Mouse (Mus musculus): ENCODE results near the gene Gpr149.

Gene Gpr149

DNA sequence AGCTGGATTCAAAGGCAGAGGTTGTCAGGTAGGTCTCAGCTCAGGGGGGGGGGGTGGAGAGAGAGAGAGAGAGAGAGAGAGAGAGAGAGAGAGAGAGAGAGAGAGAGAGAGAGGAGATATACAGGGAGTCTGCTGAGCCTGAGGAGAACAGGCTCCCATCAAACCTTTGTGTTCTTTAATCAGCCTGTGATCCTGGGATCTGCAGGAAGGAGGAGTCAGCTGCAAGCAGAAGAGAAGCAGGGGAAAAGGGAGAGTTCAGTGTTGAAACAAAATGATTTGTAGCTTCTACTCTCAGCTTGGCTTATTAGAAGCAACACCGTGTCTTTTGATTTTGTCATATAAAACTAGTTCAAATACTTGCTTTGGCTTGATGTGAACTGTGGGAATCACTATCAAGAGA, at the start of gene Gpr149:
TSS of gene Gpr149 (minus strand) at position 168 of the 400 bp plus-strand sequence.
- no peak for DNase-seq (ENCODE audit: low spot score)

DNA sequence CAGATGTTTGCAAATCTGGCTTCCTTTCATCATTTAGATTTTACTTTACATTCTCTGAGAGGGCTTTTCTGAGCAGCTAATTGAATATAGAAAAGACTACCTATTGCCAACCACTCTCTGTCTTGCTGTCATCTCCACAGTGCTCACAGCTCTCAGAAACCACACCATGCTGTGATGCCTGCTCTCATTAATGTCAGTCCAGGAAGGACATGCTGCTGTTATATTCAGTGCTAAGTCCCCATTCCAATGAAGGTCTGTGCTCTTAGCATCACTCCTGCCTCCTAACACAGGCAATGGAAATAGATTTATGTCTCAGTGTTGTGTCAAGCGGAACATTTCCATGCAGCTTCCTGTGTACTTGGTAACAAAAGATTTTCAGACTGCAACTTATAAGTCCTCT, 45.6 kb upstream of the Gpr149 start:
- no peak for DNase-seq (ENCODE audit: low spot score)

DNA sequence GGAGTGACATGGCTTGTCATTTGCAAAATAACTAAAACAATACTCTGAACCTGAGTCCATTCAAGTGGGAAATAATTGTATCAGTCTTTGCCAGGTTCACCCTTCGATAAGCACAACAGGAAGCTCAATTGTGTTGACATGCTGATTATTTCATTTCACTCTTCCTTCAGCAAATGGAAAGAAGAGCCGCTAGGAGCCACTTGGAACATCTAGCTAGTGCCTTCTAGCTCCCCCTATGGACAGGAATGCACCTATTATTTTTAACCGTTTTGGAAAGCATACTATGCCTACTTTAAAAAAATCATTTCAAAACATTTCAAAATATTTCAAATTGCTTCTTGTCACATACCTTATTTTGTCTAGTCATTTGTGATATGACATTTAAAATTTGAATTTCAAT, 5.9 kb upstream of the Gpr149 start:
- no peak for DNase-seq (ENCODE audit: low spot score)

DNA sequence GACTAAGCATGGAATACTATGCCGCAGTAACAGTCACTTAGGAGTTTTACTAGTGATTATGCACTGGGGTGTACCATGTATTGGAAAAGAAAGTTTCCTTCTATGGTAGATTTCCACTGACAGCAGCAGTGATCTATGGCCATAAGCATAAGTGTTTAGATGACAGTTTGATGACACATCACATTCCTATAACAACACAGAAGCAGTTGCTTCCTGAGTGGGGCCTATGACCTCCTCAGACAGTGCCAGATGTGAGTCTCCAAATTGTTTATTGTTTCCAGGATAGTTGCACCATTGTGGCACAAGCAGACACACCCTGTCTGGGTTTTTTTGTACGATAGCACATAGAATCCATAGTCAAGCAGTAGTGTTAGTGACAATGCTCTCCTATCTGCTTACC, 991 bp upstream of the Gpr149 start:
- no peak for DNase-seq (ENCODE audit: low spot score)

DNA sequence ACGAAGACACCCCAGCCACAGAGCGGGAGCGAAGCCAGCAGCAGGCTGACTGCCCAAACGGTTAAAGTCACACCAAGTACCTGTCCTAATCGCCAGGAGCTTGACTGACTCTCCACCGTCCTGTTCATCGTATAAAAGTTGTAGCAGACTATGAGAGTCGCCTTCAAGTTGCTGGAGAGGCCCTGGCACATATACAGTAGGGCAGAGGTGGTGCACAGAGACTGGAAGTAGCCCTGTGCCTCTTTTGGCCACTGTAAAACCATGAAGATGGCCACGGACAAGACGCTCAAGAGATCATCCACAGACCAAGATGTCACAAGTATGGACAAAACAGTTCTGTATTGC, 921 bp downstream of the Gpr149 start:
- DNase-seq (ENCODE audit: low spot score) = no peak

DNA sequence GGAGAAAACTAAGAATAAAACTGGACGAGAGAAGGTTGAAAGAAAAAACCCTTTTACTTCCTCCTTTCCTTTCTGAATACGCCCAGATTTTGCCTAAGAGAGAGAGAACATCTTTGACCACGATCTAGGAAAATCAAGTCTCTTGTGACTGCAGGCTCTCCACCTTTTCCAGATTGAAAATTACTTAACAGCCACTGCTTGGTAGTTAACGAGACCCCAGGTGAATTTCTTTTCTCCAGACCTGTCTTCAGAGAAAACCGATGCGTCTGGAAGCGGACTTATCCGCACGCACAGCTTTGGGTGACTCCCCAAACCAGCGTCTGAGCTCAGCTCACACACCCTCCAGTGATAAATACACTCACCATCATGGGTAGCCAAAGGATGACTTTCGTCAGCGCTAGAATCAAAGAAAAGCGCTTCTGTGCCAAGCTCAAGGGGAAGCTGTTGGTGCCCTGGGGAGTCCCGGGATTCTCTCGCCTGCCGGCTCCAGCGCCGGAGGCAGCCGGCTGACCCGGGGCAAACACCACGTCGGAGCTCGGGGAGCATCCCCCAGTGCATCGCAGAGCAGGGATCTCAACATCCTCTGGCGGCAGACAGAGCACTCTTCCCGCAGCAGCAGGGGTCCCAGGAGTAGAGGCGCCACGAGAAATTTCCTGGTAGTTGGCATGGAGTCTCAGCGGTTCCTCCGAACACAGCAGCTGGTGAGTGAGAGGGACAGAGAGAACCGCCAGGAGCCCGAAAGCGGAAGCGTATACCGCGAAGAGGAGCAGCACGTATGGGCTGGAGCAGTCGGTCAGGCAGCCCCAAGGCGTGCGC, 1.5 kb downstream of the Gpr149 start:
- no peak for DNase-seq (ENCODE audit: low spot score)

DNA sequence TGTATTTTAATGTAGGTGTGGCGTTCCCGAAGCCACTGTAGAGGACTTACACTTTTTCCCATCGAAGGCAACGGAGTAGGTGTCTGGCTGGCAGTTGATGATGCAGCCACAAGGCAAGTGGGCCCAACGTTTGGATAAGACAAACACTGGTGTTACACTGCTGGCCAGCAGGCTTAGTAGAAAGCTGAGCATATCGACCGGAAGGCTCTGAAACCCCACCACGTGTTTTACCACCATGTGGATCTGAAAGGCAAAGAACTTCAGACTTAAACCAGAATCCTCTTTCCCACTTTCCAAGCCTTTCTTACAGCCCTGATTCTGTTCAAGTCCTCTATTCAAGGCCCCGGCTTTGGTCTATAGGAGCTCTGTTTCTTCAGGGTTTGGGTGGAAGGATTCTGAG, 2.5 kb downstream of the Gpr149 start:
- DNase-seq (ENCODE audit: low spot score) = no peak

DNA sequence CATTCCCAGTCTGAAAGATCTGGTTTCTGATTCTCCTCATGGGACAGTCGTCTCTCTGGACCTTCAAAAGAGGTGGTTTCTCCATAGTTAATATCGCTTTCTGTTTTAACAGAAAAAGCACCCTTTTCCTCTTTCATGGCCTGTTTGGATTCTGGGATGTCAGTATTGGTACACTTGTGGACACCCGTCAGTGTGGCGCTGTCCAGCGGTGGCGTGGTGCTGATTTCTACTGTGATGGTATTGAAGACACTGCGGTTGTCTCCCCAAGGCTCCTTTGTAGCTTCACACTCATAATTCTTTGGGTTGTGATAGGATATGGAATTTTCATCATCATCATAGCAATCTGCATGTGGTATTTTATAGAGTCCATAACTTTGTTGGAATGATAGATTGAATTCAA, 10.1 kb downstream of the Gpr149 start:
- no peak for DNase-seq (ENCODE audit: low spot score)

DNA sequence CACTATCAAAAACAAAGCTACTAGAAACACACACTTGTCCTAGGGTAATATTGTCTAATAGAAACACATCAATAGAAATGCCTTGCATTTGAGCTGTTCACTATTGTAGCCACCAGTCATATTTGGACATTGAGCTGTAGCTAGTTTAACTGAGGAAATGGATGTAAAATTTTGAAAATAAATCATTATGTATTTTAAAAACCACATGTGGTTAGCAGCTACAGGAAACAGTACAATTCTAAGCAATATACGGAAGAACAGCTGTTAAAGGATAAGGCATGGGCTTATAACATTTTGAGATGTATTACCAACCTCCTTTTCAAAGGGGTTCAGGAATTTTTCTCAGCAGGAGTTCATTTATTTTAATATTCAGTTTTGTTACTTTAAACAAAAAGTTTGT, 19.9 kb downstream of the Gpr149 start:
- no peak for DNase-seq (ENCODE audit: low spot score)

DNA sequence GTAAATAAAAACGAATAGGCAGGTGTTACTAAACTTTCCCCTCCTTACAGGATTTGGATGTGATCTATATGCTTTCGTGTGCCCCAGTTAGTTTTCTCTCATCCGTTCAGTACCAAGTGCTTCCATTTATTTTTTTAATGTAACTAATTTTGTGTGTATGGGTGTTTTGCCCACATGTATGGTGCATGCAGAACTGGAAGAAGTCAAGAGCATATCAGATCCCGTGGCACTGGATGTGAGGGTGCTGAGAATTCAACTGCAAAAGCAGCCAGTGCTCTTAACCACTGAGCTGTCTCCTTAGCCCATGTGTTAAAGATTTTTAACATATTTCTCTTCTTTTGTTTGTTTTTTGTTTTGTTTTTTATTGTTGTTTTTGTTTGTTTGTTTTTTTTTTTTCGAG, 77.3 kb downstream of the Gpr149 start:
- no peak for DNase-seq (ENCODE audit: low spot score)

DNA sequence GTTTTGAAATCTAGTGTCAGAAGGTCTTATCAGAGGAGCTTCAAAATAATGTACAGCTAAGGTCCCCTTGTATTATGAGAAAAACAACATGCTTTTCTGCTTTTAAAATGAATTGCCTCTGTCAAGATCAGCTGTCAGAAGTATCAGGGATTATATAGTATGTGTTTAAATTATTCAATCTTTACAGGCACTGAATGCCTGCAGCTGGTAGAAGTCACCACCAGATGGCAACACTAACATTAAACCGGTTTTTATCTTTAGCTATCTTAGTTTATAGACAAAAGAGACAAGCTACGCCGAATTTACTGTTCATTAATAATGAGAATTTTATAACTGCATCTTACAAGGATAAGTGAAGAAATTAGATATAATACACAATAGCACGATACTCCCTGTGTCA, 77.8 kb downstream of the Gpr149 start:
- no peak for DNase-seq (ENCODE audit: low spot score)

DNA sequence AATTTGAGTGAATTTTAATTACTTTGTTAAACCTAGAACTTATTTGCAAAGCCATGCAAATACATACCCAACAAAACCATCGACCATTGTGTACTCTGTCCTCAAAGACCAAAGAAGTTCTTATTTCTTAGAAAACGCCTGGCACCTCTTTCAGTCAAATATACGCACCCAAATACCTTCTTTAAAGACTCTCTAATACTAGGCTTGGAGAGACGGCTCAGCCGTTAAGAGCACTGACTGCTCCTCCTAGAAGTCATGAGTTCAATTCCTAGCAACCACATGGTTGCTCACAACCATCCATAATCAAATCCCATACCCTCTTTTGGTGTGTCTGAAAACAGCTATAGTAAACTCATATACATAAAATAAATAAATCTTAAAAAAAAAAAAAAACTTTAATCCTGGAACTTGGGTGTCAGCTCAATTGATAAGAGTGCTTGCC, 97.7 kb downstream of the Gpr149 start:
- no peak for DNase-seq (ENCODE audit: low spot score)

DNA sequence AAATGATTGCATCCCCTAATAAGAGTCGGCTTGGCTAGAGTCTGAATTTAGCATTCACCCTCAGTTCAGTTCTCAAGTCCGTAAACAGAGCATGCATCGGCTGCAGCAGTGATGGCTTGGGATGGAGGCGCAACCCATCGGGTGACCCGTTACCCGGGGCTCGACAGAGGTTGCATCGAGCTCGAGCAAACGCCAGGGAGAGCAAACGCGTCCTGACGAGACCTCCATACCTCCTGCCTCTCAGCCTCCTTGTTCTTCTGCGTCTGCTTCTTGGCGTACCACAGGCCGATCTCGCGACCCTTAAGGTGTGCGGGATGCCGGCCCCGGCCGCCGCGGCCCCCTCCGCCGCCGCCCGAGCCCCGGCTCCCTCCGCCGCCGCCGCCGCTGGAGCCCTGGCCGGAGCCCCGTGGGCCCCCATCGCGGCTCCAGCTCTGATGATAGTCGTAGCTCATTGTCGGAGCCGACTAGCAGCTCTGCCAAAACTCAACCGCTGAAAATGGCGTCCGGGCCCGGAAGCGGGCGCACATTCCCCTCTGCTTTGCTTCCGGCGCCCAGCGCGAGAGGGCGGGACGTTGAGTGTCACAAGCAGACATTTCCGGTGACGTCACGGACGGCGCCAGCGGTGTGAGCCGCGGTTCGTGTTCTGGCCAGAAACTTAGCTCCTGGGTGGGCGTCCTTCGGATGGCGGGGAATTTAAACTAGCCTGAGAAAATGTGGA, 98.3 kb downstream of the Gpr149 start, which contains the start of gene Dhx36:
TSS of gene Dhx36 (minus strand) at position 517 of the 718 bp plus-strand sequence.
- DNase-seq (ENCODE audit: low spot score) = peak; percentile 92

DNA sequence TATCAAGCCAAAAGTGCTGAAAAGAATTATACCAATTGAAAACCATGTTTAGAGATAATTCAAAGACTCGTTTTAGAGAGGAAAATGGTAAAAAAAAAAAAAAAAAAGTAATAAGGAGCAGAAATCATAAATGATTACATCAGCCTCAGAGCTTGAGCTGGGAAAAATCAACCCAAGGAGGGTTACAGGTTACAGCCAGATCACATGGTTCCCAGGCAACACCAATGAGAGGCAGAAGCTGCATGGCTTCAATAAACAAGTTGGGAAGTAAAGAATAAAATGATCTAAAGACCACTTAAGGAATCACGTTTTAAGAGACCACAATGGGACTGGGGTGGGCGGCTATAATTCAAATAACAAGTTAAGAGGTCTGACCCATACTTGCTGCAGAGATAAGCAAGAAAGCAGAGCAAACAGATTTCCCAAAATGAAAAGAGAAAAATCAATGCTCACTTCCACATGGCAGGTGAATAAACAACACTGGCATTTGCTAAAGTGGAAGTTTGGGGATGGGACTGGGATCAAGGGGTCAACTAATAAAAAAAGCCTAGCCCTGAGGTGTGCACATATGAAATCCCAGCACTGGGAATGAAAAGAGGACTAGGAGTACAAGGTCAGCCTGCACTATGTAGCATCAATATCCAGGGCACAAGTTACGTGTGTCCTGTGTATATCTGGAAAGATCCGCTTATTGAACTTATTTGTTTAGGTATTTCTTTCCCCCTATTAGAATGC, 99.6 kb downstream of the Gpr149 start:
- DNase-seq (ENCODE audit: low spot score) = no peak

DNA sequence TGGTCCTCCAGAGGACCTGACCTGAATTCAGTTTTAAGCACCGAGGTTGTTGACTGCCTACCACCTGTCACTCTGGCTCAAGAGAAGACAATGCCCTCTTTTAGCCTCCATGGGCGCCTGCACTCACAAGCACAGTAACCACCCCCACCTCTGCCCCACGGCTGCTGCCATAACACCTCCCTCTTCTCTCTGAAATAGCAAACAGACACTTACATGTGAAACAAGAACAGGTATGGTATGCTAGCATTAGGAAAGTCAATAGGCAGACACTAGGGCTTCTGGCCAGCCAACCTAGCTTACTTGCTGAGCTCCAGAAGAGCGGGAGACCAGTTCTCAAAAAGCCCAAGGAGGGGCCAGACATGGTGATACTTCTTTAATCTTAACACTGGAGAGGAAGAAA, 105.6 kb downstream of the Gpr149 start:
- no peak for DNase-seq (ENCODE audit: low spot score)

DNA sequence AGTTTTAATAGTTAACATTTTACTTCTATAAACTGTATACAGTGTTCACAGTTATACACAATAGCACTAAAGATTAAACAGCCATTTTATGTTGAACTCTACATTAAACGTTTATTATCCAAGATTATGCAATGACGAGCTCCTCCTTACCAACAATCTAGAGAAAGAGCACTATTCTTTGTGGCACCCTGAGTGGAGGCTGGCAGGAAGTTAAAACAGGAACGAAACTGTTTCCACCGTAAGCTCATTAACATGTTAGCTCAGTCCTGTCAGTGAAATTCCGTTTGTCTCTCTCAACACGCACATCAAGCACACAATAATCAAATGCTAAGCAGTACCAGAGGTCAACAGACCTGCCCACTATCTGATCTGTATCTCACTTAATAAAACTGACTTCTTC, 112.4 kb downstream of the Gpr149 start:
- no peak for DNase-seq (ENCODE audit: low spot score)

DNA sequence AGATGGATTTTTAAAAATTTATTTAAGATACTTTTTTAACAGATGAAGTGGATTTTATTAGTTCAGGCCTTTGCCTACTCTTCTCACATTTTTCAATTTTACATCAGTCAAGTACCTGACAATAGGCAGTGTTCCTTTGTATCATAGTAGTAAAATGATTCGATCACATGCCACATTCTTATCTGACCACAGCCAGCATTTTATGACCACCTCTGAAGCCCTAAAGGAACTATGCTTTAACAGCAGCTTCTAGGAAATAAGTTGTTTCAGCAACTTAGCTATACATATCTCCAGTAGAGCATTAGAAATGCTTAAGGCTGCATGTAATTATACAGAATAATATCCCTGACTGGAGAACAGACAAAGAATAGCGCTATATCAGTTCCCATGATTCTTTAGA, 120.6 kb downstream of the Gpr149 start:
- DNase-seq (ENCODE audit: low spot score) = no peak
